Mouse (Mus musculus) kidney, adult 2 months (tissue): ENCODE data around the gene Dio1.

Experiments used
- CTCF ChIP-seq: fragments of 200-500 bp; conservative IDR thresholded peaks from 2 replicates; pipeline ENCODE4 v1.5.1; 2011; ENCODE audit warnings: low read depth, mild to moderate bottlenecking, control low read depth, low read length, moderate library complexity, mixed read lengths; ENCODE audit not compliant: insufficient read depth, insufficient read length
- POLR2A ChIP-seq: fragments of 200-500 bp; IDR thresholded peaks from one replicate; pipeline ENCODE4 v1.6.1; 2011; ENCODE audit warnings: low read depth, low read length, control low read depth

DNA sequence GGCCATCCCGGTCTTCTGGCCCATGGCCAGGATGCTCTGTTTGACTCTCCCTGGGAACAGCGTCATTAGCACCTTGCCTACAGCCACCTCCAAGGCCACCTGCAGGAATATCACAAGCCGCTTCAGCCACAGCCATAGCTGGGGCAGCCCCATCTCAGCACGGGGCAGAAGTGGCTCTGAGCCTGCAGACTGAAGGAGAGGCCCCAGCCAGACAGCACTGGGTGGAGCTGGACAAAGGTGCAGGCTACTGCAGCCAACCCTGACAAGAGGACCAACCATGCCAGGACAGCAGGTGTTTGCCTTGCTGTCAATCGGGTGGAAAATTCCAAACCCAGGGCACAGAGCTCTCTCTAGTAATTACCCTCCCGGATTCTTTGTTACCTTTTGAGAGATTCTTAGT is at the start of gene Dio1:
- TF ChIP-seq CTCF (no peak), POLR2A (no peak)
